Mouse (Mus musculus) intestine, postnatal 0 days (tissue): ENCODE results near the gene Slc47a2. TPM values are rescaled to one million over a fixed set of nuclear protein-coding genes. Genes with fewer than 3 reads are reported as not detected.

Experiments used
- ATAC-seq: fragments of 200-750 bp; cut with Nextera tagmentation; 2 replicates; pipeline ENCODE4 v1.8.0; 2017; ENCODE audit warnings: mild to moderate bottlenecking, moderate TSS enrichment, moderate library complexity
- H3K27ac ChIP-seq: fragments of 300-500 bp; sonication (generic); 2 replicates; pipeline ENCODE4 v1.5.1; 2014; ENCODE audit warnings: mild to moderate bottlenecking, low read depth, low read length, moderate library complexity
- H3K27me3 ChIP-seq: fragments of 300-500 bp; sonication (generic); replicated peaks from 2 replicates; pipeline ENCODE4 v1.6.1; 2014; ENCODE audit warnings: low read length, mixed read lengths; ENCODE audit not compliant: control insufficient read depth, insufficient read depth
- H3K36me3 ChIP-seq: fragments of 300-500 bp; sonication (generic); 2 replicates; pipeline ENCODE4 v1.6.1; 2014; ENCODE audit warnings: mild to moderate bottlenecking, moderate library complexity; ENCODE audit not compliant: control insufficient read depth, insufficient read depth
- H3K4me1 ChIP-seq: fragments of 300-500 bp; sonication (generic); replicated peaks from 2 replicates; pipeline ENCODE4 v1.6.1; 2014; ENCODE audit warnings: antibody characterized with exemption, low read length, mixed read lengths; ENCODE audit not compliant: control insufficient read depth, insufficient read depth
- H3K4me2 ChIP-seq: fragments of 300-500 bp; sonication (generic); replicated peaks from 2 replicates; pipeline ENCODE4 v1.6.1; 2014; ENCODE audit warnings: low read depth, mild to moderate bottlenecking, moderate library complexity
- H3K4me3 ChIP-seq: fragments of 300-500 bp; sonication (generic); 2 replicates; pipeline ENCODE4 v1.5.1; 2014; ENCODE audit warnings: low read depth, low read length
- H3K9ac ChIP-seq: fragments of 300-500 bp; sonication (generic); 2 replicates; pipeline ENCODE4 v1.6.1; 2014; ENCODE audit warnings: mild to moderate bottlenecking, low read depth, low read length
- H3K9me3 ChIP-seq: fragments of 300-500 bp; sonication (generic); 2 replicates; pipeline ENCODE4 v1.6.1; 2016; ENCODE audit warnings: mixed run types; ENCODE audit not compliant: control insufficient read depth
- CTCF ChIP-seq: sonication (generic); IDR thresholded peaks from 2 replicates; pipeline ENCODE4 v1.5.1; 2016; ENCODE audit warnings: low read depth, mild to moderate bottlenecking, control low read depth, antibody characterized with exemption, moderate library complexity
- WGBS: fragments of 180-500 bp; shearing (Covaris S2); extraction: QIAGEN DNeasy Blood & Tissue Kit; methylation state at CpG from one replicate; pipeline ENCODE4 v1.1.7; 2014; 5-methylcytosine and 5-hydroxymethylcytosine counted together
- polyA plus RNA-seq: library from polyadenylated mRNA; unstranded; fragments of >200 nt; fragmentation: Nextera tagmentation; extraction: Ambion mirVana; gene quantifications from 2 replicates; pipeline ENCODE4 v1.2.1, GENCODE M21; 2015

The Slc47a2 gene
- polyA plus RNA-seq, 1 experiment from 2014 or later = not detected

DNA sequence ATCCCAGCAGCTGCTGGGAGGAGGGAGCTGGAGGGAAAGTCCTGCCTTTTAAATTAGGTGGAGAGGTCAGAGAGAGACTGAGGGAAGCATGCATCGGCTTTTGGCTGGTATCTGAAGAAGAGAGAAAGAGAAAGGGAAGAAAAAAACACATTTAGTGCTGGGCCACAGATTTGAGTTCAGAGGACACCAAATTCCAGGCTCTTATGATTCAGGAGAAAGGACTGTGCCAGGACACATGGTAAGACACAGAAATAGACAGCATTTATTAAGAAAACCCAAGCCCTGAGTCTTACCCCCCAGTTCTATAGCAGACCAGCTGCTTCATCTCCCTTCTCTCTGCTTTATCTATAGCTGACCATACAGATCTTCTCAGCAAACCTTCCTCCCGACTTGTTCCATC is 64.7 kb downstream of the Slc47a2 start:
- no peak for ATAC-seq
- Histone ChIP-seq H3K4me3 (no peak overlapping the region), H3K4me2 (no peak overlapping the region), H3K36me3 (no peaks in the 10 kb centered on the region), H3K4me1 (no peaks in the 10 kb centered on the region), H3K27ac (no peak overlapping the region), H3K9ac (no peak overlapping the region), H3K27me3 (no peaks in the 10 kb centered on the region), H3K9me3 (no peaks in the 10 kb centered on the region)
- WGBS = 64% methylated on average over 2 of the region's 2 CpGs
- TF ChIP-seq CTCF = no peak

DNA sequence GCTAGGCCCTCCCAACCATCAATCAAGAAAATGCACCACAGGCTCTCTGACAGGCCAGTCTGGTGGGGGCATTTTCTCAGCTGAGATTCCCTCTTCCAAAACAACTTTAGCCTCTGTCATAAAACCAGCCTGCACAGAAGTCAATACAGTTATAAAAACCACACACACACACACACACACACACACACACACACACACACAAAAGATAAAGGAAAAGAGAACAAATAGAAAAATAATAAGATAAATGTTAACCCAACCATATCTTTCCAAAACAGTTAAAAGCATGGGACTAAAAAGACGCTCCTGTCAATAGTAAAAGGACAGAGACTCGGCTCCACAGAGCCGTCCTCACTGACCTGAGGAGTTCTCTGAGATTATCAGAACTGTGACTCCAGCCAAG is 66.2 kb downstream of the Slc47a2 start:
- no peaks in the 10 kb centered on the region for H3K9me3 ChIP-seq
- no peaks in the 10 kb centered on the region for H3K4me1 ChIP-seq
- H3K9ac ChIP-seq = no peak overlapping the region
- WGBS = 53% methylated on average over 3 of the region's 3 CpGs
- TF ChIP-seq CTCF = no peak
- H3K27ac ChIP-seq = no peak overlapping the region
- no peaks in the 10 kb centered on the region for H3K36me3 ChIP-seq
- H3K4me2 ChIP-seq = no peak overlapping the region
- no peak for ATAC-seq
- H3K4me3 ChIP-seq = no peak overlapping the region
- H3K27me3 ChIP-seq = no peaks in the 10 kb centered on the region

DNA sequence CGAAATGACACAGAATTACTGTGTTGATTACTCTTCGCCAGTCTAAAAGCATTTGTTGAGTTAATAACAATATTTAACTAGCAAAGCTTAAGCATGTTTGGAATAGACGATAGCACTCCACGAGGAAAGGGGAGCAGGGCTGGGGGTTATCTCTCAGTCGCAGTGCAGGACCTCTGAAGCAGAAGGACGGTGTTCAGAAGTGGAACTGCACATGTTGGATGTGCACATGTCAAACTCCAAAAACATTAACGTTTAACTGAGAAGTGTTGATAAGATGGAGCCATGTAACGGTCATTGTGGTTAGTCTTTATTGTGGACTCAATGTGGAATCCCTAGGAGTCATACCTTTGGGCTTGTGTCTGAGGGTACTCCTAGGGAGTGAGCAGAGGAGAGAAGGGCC is 67.6 kb downstream of the Slc47a2 start:
- ATAC-seq = no peak
- Histone ChIP-seq H3K9me3 (no peaks in the 10 kb centered on the region), H3K9ac (no peak overlapping the region), H3K27me3 (no peaks in the 10 kb centered on the region), H3K36me3 (no peaks in the 10 kb centered on the region), H3K27ac (no peak overlapping the region), H3K4me3 (no peak overlapping the region), H3K4me1 (no peaks in the 10 kb centered on the region), H3K4me2 (no peak overlapping the region)
- no peak for TF ChIP-seq CTCF
- 28% methylated on average over 8 of the region's 8 CpGs for WGBS

DNA sequence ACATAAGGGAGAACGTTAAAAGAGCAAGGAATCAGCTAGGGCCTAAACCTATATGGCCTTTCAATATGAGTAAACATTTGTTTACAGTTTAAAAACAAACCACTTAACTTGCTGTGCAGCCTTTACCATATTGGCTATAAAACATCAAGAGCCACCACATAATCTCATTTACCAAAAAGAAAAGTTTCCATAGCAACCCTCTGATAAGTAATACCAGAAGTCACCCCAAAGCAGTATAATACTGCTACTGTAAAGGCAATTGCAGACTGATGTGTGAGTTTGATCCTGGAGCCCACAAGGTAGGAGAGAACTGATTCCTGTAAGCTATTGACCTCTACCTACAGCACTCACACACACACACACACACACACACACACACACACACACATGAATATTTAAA is 68.2 kb downstream of the Slc47a2 start:
- no peak overlapping the region for H3K27ac ChIP-seq
- ATAC-seq = no peak
- H3K4me2 ChIP-seq = no peak overlapping the region
- no peaks in the 10 kb centered on the region for H3K36me3 ChIP-seq
- no peaks in the 10 kb centered on the region for H3K4me1 ChIP-seq
- H3K4me3 ChIP-seq = no peak overlapping the region
- WGBS = 49% methylated on average over 1 of the region's 1 CpGs
- TF ChIP-seq CTCF = no peak
- no peak overlapping the region for H3K9ac ChIP-seq
- H3K27me3 ChIP-seq = no peaks in the 10 kb centered on the region
- no peaks in the 10 kb centered on the region for H3K9me3 ChIP-seq

DNA sequence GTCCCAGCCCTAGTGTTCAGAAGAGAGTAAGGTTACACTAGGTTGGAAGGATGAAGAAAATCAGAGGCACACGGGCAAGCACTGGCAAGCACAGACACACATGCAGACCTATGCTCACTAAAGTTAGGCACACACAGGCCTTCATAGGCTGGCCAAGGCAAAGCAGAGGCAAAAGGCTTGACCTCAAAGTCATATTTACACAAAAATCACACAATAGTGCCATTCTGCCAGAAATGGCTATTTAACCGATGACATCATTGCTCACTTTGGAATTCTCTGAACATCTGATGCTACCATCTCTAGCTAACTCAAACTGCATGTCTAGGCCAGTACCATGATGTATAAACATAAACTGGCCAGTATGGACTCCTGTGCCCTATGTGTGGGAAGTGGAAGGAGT is 68.7 kb downstream of the Slc47a2 start:
- H3K36me3 ChIP-seq = no peaks in the 10 kb centered on the region
- no peaks in the 10 kb centered on the region for H3K27me3 ChIP-seq
- H3K4me2 ChIP-seq = no peak overlapping the region
- H3K4me3 ChIP-seq = no peak overlapping the region
- no peaks in the 10 kb centered on the region for H3K9me3 ChIP-seq
- H3K27ac ChIP-seq = no peak overlapping the region
- no peak overlapping the region for H3K9ac ChIP-seq
- no peak for TF ChIP-seq CTCF
- H3K4me1 ChIP-seq = no peaks in the 10 kb centered on the region
- ATAC-seq = no peak
- WGBS = 78% methylated on average over 2 of the region's 2 CpGs

DNA sequence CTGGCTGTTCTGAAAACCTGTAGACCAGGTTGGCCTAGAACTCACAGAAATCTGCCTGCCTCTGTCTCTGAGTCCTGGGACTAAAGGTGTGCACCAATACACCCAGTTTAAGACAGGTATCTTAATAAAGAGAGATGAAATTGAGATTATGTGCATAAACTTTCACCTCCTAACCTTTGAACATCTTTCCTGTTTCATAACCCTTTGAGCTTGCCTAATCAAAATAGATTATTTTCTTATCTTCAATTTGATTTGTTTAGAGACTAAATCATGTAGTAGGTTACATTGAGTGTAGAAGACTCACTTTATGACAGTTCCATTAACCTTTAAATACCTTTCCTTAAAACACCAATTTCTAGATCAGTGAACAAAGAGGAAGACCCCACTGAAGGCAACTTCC is 71.0 kb downstream of the Slc47a2 start:
- Histone ChIP-seq H3K4me2 (no peak overlapping the region), H3K9ac (no peak overlapping the region), H3K4me3 (no peak overlapping the region), H3K4me1 (no peaks in the 10 kb centered on the region), H3K9me3 (no peaks in the 10 kb centered on the region), H3K27ac (no peak overlapping the region), H3K36me3 (no peaks in the 10 kb centered on the region), H3K27me3 (no peaks in the 10 kb centered on the region)
- no peak for ATAC-seq
- TF ChIP-seq CTCF = no peak

DNA sequence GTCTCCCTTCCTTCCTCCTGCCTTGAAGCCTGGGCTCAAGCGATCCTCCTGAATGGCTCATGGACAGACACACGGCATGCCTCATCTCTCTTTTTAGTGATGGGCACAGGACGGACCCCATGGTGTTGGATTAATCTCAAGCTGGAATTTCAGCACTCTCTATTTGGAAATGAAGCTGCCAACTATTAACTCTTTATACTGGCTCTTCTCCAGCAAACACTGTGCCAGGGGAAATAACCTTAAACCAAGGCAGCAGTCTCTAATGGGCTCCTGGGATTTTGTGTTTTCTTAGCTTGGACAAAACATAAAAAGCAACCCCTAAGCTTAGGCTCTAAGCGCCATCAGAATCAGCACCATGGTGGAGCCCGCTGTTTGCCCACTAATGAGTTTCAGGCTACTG is 72.3 kb downstream of the Slc47a2 start:
- no peaks in the 10 kb centered on the region for H3K9me3 ChIP-seq
- H3K27ac ChIP-seq = no peak overlapping the region
- no peak for ATAC-seq
- no peak for TF ChIP-seq CTCF
- H3K9ac ChIP-seq = no peak overlapping the region
- H3K36me3 ChIP-seq = no peaks in the 10 kb centered on the region
- H3K4me2 ChIP-seq = no peak overlapping the region
- H3K27me3 ChIP-seq = no peaks in the 10 kb centered on the region
- WGBS = 88% methylated on average over 5 of the region's 5 CpGs
- no peak overlapping the region for H3K4me3 ChIP-seq
- H3K4me1 ChIP-seq = peaks cover 2% of the 10 kb centered on the region; the same call in 1 of the 2 replicates
